ENCODE assay signal across 21 mouse cellular contexts in the genomic region with DNA sequence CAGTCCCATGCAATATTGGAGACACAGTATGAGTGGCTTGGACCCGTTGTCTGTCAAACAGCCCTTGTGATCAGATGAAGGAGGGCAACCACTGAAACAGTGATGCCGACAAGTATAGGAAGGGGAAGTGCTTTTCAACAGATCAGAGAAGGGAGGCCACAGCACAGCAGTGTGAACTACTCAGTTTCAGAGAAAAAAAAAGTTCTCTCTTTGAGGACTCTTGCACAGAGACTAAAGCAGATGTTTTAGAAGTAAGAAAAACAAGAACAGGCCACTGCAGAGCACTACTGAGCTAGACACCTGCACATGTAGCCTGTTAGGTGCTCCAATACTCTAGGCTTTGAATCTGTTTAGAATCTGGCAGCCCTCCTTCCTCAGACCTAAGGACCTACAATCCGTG.
"Had no signal": no experiment of that assay in that cellular context is flagged by ENCODE, and none has a peak within 500 bp of the region (broad histone marks: within the 10 kb centered on the region; RNA-seq: fewer than 3 reads in every experiment).

No protein-coding gene starts in this region.

- DNase-seq: kidney, adult 11 months; kidney, adult 8-10 months; kidney, postnatal 10 days; kidney, postnatal 36 days; layer of hippocampus, postnatal 36 days; liver, postnatal 0 days; lung, embryonic 14.5 days; lung, postnatal 4 days; right cerebral cortex, postnatal 4 days had no signal

- H3K27ac ChIP-seq: intestine, embryonic 15.5 days; kidney, embryonic 15.5 days; left cerebral cortex, adult 2 months; limb, embryonic 12.5 days; limb, embryonic 15.5 days; liver, embryonic 14.5 days; midbrain, embryonic 12.5 days; midbrain, embryonic 15.5 days; neural tube, embryonic 13.5 days; stomach, embryonic 15.5 days had no signal

- H3K27me3 ChIP-seq: intestine, embryonic 15.5 days; kidney, embryonic 15.5 days; limb, embryonic 12.5 days; limb, embryonic 15.5 days; midbrain, embryonic 12.5 days; midbrain, embryonic 15.5 days; neural tube, embryonic 13.5 days; stomach, embryonic 15.5 days had no signal

- H3K4me1 ChIP-seq: intestine, embryonic 15.5 days; kidney, embryonic 15.5 days; limb, embryonic 12.5 days; limb, embryonic 15.5 days; midbrain, embryonic 12.5 days; midbrain, embryonic 15.5 days; neural tube, embryonic 13.5 days; stomach, embryonic 15.5 days had no signal

- H3K36me3 ChIP-seq: intestine, embryonic 15.5 days; kidney, embryonic 15.5 days; limb, embryonic 12.5 days; limb, embryonic 15.5 days; midbrain, embryonic 12.5 days; midbrain, embryonic 15.5 days; neural tube, embryonic 13.5 days; stomach, embryonic 15.5 days had no signal

- H3K9ac ChIP-seq: intestine, embryonic 15.5 days; kidney, embryonic 15.5 days; limb, embryonic 12.5 days; limb, embryonic 15.5 days; liver, embryonic 14.5 days; liver, postnatal 0 days; lung, embryonic 14.5 days; midbrain, embryonic 12.5 days; midbrain, embryonic 15.5 days; neural tube, embryonic 13.5 days; stomach, embryonic 15.5 days had no signal

- H3K9me3 ChIP-seq: intestine, embryonic 15.5 days; kidney, embryonic 15.5 days; limb, embryonic 12.5 days; limb, embryonic 15.5 days; midbrain, embryonic 12.5 days; midbrain, embryonic 15.5 days; neural tube, embryonic 13.5 days; stomach, embryonic 15.5 days had no signal

- H3K4me3 ChIP-seq: intestine, embryonic 15.5 days; kidney, embryonic 15.5 days; left cerebral cortex, adult 2 months; limb, embryonic 12.5 days; limb, embryonic 15.5 days; midbrain, embryonic 12.5 days; midbrain, embryonic 15.5 days; neural tube, embryonic 13.5 days; stomach, embryonic 15.5 days had no signal

- ATAC-seq: intestine, embryonic 15.5 days; liver, postnatal 0 days; lung, postnatal 0 days; midbrain, embryonic 15.5 days had no signal

- H3K4me2 ChIP-seq: intestine, embryonic 15.5 days; kidney, embryonic 15.5 days; limb, embryonic 12.5 days; limb, embryonic 15.5 days; liver, embryonic 11.5 days; lung, embryonic 14.5 days; midbrain, embryonic 12.5 days; midbrain, embryonic 15.5 days; neural tube, embryonic 13.5 days; stomach, embryonic 15.5 days had no signal
